Mouse (Mus musculus): Measurements from ENCODE around the gene Pdik1l.

GRCm38 (mm10) chr4:134310106-134310505, 22.4 kb upstream of the Pdik1l start:
- no peak for TF ChIP-seq POLR2A (IDR thresholded peaks at IDR 0.05; ENCODE audit: insufficient read length, low read depth)
- TF ChIP-seq MAX (IDR thresholded peaks at IDR 0.05; ENCODE audit: low read depth): no peak
- TF ChIP-seq TCF12 (IDR thresholded peaks at IDR 0.05; ENCODE audit: insufficient read depth, poor library complexity, severe bottlenecking): no peak
- TF ChIP-seq USF1 (IDR thresholded peaks at IDR 0.05; ENCODE audit: low read depth): no peak
- no peak for TF ChIP-seq E2F4 (IDR thresholded peaks at IDR 0.05; ENCODE audit: insufficient read depth)
- TF ChIP-seq CEBPB (IDR thresholded peaks at IDR 0.05; ENCODE audit: insufficient read depth, poor library complexity, severe bottlenecking): no peak
- no peak for TF ChIP-seq MYOD1 (IDR thresholded peaks at IDR 0.05; ENCODE audit: control insufficient read depth in 1 of 3, insufficient read length in 2 of 3, low read depth in 2 of 3)
- no peak for TF ChIP-seq SRF (IDR thresholded peaks at IDR 0.05; ENCODE audit: control insufficient read depth, insufficient read length, low read depth)
- no peak for TF ChIP-seq POLR2AphosphoS2 (IDR thresholded peaks at IDR 0.05; ENCODE audit: insufficient read length, low read depth)
- no peak for TF ChIP-seq REST (IDR thresholded peaks at IDR 0.05; ENCODE audit: insufficient read depth, insufficient read length)
